Mouse (Mus musculus) megakaryocyte, embryonic 14.5 days (primary cell): ENCODE results near the gene Eefsec. TPM values are rescaled to one million over a fixed set of nuclear protein-coding genes. Genes with fewer than 3 reads are reported as not detected.
A peak's percentile ranks its signal among the peaks of the same experiment; 100 is the strongest.

Source experiments
- H3K27me3 ChIP-seq: replicated peaks from 2 replicates; pipeline ENCODE3; 2012; ENCODE audit warnings: inconsistent platforms
- H3K36me3 ChIP-seq: replicated peaks from 2 replicates; pipeline ENCODE3; 2012; ENCODE audit warnings: low read length, inconsistent platforms, mixed read lengths
- H3K4me1 ChIP-seq: 2 replicates; pipeline ENCODE4 v1.6.1; 2012; ENCODE audit warnings: inconsistent platforms
- H3K4me3 ChIP-seq: replicated peaks from 2 replicates; pipeline ENCODE3; 2012; ENCODE audit warnings: moderate library complexity, mild to moderate bottlenecking, inconsistent platforms
- H3K9me3 ChIP-seq: 2 replicates; pipeline ENCODE4 v1.6.1; 2012; ENCODE audit warnings: inconsistent platforms
- FLI1 ChIP-seq: IDR thresholded peaks from 2 replicates; pipeline ENCODE4 v1.6.1; 2012; ENCODE audit warnings: low read length, inconsistent platforms, mixed read lengths
- GATA1 ChIP-seq: IDR thresholded peaks from 3 replicates; pipeline ENCODE4 v1.6.1; 2012; ENCODE audit warnings: mixed read lengths, low read length, inconsistent platforms, borderline replicate concordance
- polyA plus RNA-seq: library from polyadenylated mRNA; stranded (reverse); fragments of >175 nt; gene quantifications from 2 replicates; pipeline ENCODE4 v1.2.3, GENCODE M21; 2012; ENCODE audit warnings: low replicate concordance; ENCODE audit not compliant: insufficient read depth

Gene Eefsec
- polyA plus RNA-seq, 1 experiment: 9.3 TPM

- Histone ChIP-seq H3K27me3 (peaks cover 16% of the 10 kb centered on the region), H3K36me3 (peaks cover 14% of the 10 kb centered on the region), H3K9me3 (no peaks in the 10 kb centered on the region), H3K4me1 (peaks cover 71% of the 10 kb centered on the region), H3K4me3 (peak overlapping the region; percentile 69)
- no peak for TF ChIP-seq FLI1
- TF ChIP-seq GATA1: no peak
These were observed 178.4 kb downstream of the Eefsec start for GRCm38 (mm10) chr6:88267970-88268369.

GRCm38 (mm10) chr6:88267068-88267467 is 179.3 kb downstream of the Eefsec start:
- TF ChIP-seq GATA1 (no peak), FLI1 (no peak)
- H3K27me3 ChIP-seq: peaks cover 19% of the 10 kb centered on the region
- no peak overlapping the region for H3K4me3 ChIP-seq
- peaks cover 17% of the 10 kb centered on the region for H3K36me3 ChIP-seq
- peaks cover 74% of the 10 kb centered on the region for H3K4me1 ChIP-seq
- no peaks in the 10 kb centered on the region for H3K9me3 ChIP-seq

- peaks cover 19% of the 10 kb centered on the region for H3K27me3 ChIP-seq
- H3K4me3 ChIP-seq: no peak overlapping the region
- no peaks in the 10 kb centered on the region for H3K9me3 ChIP-seq
- no peak for TF ChIP-seq GATA1
- TF ChIP-seq FLI1: no peak
- peaks cover 78% of the 10 kb centered on the region for H3K4me1 ChIP-seq
- H3K36me3 ChIP-seq: peaks cover 17% of the 10 kb centered on the region
These were observed 180.3 kb downstream of the Eefsec start for GRCm38 (mm10) chr6:88266055-88266454.

GRCm38 (mm10) chr6:88265355-88265754 is 181.0 kb downstream of the Eefsec start:
- no peaks in the 10 kb centered on the region for H3K9me3 ChIP-seq
- H3K4me3 ChIP-seq: no peak overlapping the region
- peaks cover 81% of the 10 kb centered on the region for H3K4me1 ChIP-seq
- H3K36me3 ChIP-seq: peaks cover 12% of the 10 kb centered on the region
- TF ChIP-seq GATA1 (no peak), FLI1 (no peak)
- H3K27me3 ChIP-seq: peaks cover 19% of the 10 kb centered on the region

- TF ChIP-seq FLI1: no peak
- no peak for TF ChIP-seq GATA1
- Histone ChIP-seq H3K4me3 (no peak overlapping the region), H3K9me3 (no peaks in the 10 kb centered on the region), H3K27me3 (peaks cover 19% of the 10 kb centered on the region), H3K4me1 (peaks cover 78% of the 10 kb centered on the region), H3K36me3 (peaks cover 20% of the 10 kb centered on the region)
These were observed 184.2 kb downstream of the Eefsec start for GRCm38 (mm10) chr6:88262160-88262559.

- Histone ChIP-seq H3K27me3 (peaks cover 17% of the 10 kb centered on the region), H3K36me3 (peaks cover 28% of the 10 kb centered on the region)
- TF ChIP-seq GATA1 (no peak), FLI1 (no peak)
These were observed 185.7 kb downstream of the Eefsec start for GRCm38 (mm10) chr6:88260645-88261044.

GRCm38 (mm10) chr6:88259621-88260020 is 186.7 kb downstream of the Eefsec start:
- Histone ChIP-seq H3K9me3 (no peaks in the 10 kb centered on the region), H3K27me3 (peaks cover 14% of the 10 kb centered on the region), H3K4me1 (peaks cover 74% of the 10 kb centered on the region), H3K36me3 (peaks cover 28% of the 10 kb centered on the region), H3K4me3 (peak overlapping the region; percentile 6)
- TF ChIP-seq GATA1 (no peak), FLI1 (no peak)

More at GRCm38 (mm10) chr6:88260645-88261044, 185.7 kb downstream of the Eefsec start:
- Histone ChIP-seq H3K4me1 (peaks cover 74% of the 10 kb centered on the region), H3K4me3 (no peak overlapping the region), H3K9me3 (no peaks in the 10 kb centered on the region)

- Histone ChIP-seq H3K36me3 (peaks cover 20% of the 10 kb centered on the region), H3K4me3 (no peak overlapping the region), H3K27me3 (peaks cover 16% of the 10 kb centered on the region), H3K4me1 (peaks cover 83% of the 10 kb centered on the region), H3K9me3 (no peaks in the 10 kb centered on the region)
- TF ChIP-seq GATA1 (no peak), FLI1 (no peak)
These were observed 190.9 kb downstream of the Eefsec start for GRCm38 (mm10) chr6:88255435-88255834.

GRCm38 (mm10) chr6:88254082-88254481 is 192.3 kb downstream of the Eefsec start:
- Histone ChIP-seq H3K36me3 (peaks cover 20% of the 10 kb centered on the region), H3K27me3 (peaks cover 24% of the 10 kb centered on the region), H3K4me1 (peaks cover 81% of the 10 kb centered on the region), H3K4me3 (peak overlapping the region; percentile 35), H3K9me3 (no peaks in the 10 kb centered on the region)
- TF ChIP-seq FLI1: no peak
- 0 out of 3 replicates have a peak, but pooled peaks have one; percentile 45 for TF ChIP-seq GATA1

- H3K36me3 ChIP-seq: peaks cover 8% of the 10 kb centered on the region
- no peak for TF ChIP-seq FLI1
- no peak for TF ChIP-seq GATA1
- peaks cover 37% of the 10 kb centered on the region for H3K27me3 ChIP-seq
- H3K4me3 ChIP-seq: peak overlapping the region; percentile 39
- no peaks in the 10 kb centered on the region for H3K9me3 ChIP-seq
- peaks cover 82% of the 10 kb centered on the region for H3K4me1 ChIP-seq
These were observed 194.4 kb downstream of the Eefsec start for GRCm38 (mm10) chr6:88251798-88252478.

GRCm38 (mm10) chr6:88251396-88251795 is 194.9 kb downstream of the Eefsec start:
- TF ChIP-seq GATA1 (no peak), FLI1 (no peak)
- H3K4me3 ChIP-seq: no peak overlapping the region
- peaks cover 42% of the 10 kb centered on the region for H3K27me3 ChIP-seq
- no peaks in the 10 kb centered on the region for H3K9me3 ChIP-seq
- H3K36me3 ChIP-seq: peaks cover 3% of the 10 kb centered on the region
- peaks cover 86% of the 10 kb centered on the region for H3K4me1 ChIP-seq
